Mouse (Mus musculus) intestine, embryonic 15.5 days (tissue): ENCODE data around the gene Utp3. TPM values are rescaled to one million over a fixed set of nuclear protein-coding genes. Genes with fewer than 3 reads are reported as not detected.
A peak's percentile ranks its signal among the peaks of the same experiment; 100 is the strongest.

ENCODE experiments used
- ATAC-seq: fragments of 200-750 bp; cut with Nextera tagmentation; 2 replicates; pipeline ENCODE4 v1.8.0; 2017; ENCODE audit warnings: moderate TSS enrichment, moderate library complexity
- H3K27ac ChIP-seq: fragments of 300-500 bp; sonication (generic); 2 replicates; pipeline ENCODE4 v1.5.1; 2015; ENCODE audit warnings: mild to moderate bottlenecking, inconsistent platforms
- H3K27me3 ChIP-seq: fragments of 300-500 bp; sonication (generic); replicated peaks from 2 replicates; pipeline ENCODE4 v1.6.1; 2015; ENCODE audit warnings: inconsistent platforms
- H3K36me3 ChIP-seq: fragments of 300-500 bp; sonication (generic); 2 replicates; pipeline ENCODE4 v1.6.1; 2015; ENCODE audit warnings: inconsistent platforms
- H3K4me1 ChIP-seq: fragments of 300-500 bp; sonication (generic); replicated peaks from 2 replicates; pipeline ENCODE4 v1.6.1; 2015; ENCODE audit warnings: inconsistent platforms
- H3K4me2 ChIP-seq: fragments of 300-500 bp; sonication (generic); replicated peaks from 2 replicates; pipeline ENCODE4 v1.6.1; 2015; ENCODE audit warnings: mild to moderate bottlenecking, inconsistent platforms
- H3K4me3 ChIP-seq: fragments of 300-500 bp; sonication (generic); replicated peaks from 2 replicates; pipeline ENCODE4 v1.5.1; 2015; ENCODE audit warnings: inconsistent platforms
- H3K9ac ChIP-seq: fragments of 300-500 bp; sonication (generic); 2 replicates; pipeline ENCODE4 v1.6.1; 2015; ENCODE audit warnings: inconsistent platforms
- H3K9me3 ChIP-seq: fragments of 300-500 bp; sonication (generic); 2 replicates; pipeline ENCODE4 v1.6.1; 2016; ENCODE audit warnings: inconsistent platforms
- WGBS: fragments of 180-500 bp; shearing (Covaris S2); methylation state at CpG from one replicate; pipeline ENCODE4 v1.1.7; 2015; 5-methylcytosine and 5-hydroxymethylcytosine counted together
- polyA plus RNA-seq: library from polyadenylated mRNA; unstranded; fragments of >200 nt; fragmentation: Nextera tagmentation; extraction: Ambion mirVana; gene quantifications from 2 replicates; pipeline ENCODE4 v1.2.1, GENCODE M21; 2015

Utp3 gene
- polyA plus RNA-seq, 1 experiment from 2014 or later = 59.4 TPM

GRCm38 (mm10) chr5:88558991-88559390 lies 4.7 kb downstream of the Utp3 start:
- Histone ChIP-seq H3K9me3 (no peaks in the 10 kb centered on the region), H3K27me3 (no peaks in the 10 kb centered on the region), H3K36me3 (no peaks in the 10 kb centered on the region), H3K4me2 (no peak overlapping the region), H3K27ac (no peak overlapping the region), H3K4me3 (no peak overlapping the region), H3K4me1 (peaks cover 17% of the 10 kb centered on the region), H3K9ac (no peak overlapping the region)
- WGBS = 15% methylated on average over 1 of the region's 1 CpGs
- no peak for ATAC-seq

GRCm38 (mm10) chr5:88561080-88561814 lies 7.0 kb downstream of the Utp3 start:
- H3K9me3 ChIP-seq = no peaks in the 10 kb centered on the region
- no peak overlapping the region for H3K9ac ChIP-seq
- H3K27ac ChIP-seq = no peak overlapping the region
- no peaks in the 10 kb centered on the region for H3K27me3 ChIP-seq
- H3K4me1 ChIP-seq = 0 out of 2 replicates have a peak, but pooled peaks cover 5% of the 10 kb centered on the region
- no peak overlapping the region for H3K4me2 ChIP-seq
- no peak overlapping the region for H3K4me3 ChIP-seq
- 86% methylated on average over 9 of the region's 9 CpGs for WGBS
- H3K36me3 ChIP-seq = no peaks in the 10 kb centered on the region
- no peak for ATAC-seq

GRCm38 (mm10) chr5:88562863-88563780 lies 8.9 kb downstream of the Utp3 start:
- Histone ChIP-seq H3K36me3 (no peaks in the 10 kb centered on the region), H3K9me3 (no peaks in the 10 kb centered on the region), H3K4me3 (no peak overlapping the region), H3K4me2 (no peak overlapping the region), H3K4me1 (0 out of 2 replicates have a peak, but pooled peaks cover 2% of the 10 kb centered on the region), H3K27me3 (no peaks in the 10 kb centered on the region), H3K9ac (no peak overlapping the region), H3K27ac (no peak overlapping the region)
- no peak for ATAC-seq
- 66% methylated on average over 8 of the region's 8 CpGs for WGBS

- Histone ChIP-seq H3K9ac (peak within 1 kb of the TSS; percentile 74), H3K4me2 (peak within 1 kb of the TSS; percentile 72), H3K4me3 (peak within 1 kb of the TSS; percentile 94), H3K36me3 (no peaks in the 10 kb centered on the region), H3K4me1 (0 out of 2 replicates have a peak, but pooled peaks cover 2% of the 10 kb centered on the region), H3K27ac (peak within 1 kb of the TSS; percentile 84), H3K9me3 (no peaks in the 10 kb centered on the region), H3K27me3 (no peaks in the 10 kb centered on the region)
- WGBS = under 1% methylated on average over 60 of the region's 71 CpGs
- ATAC-seq = peak; percentile 93
Observed at GRCm38 (mm10) chr5:88564501-88565147, 10.4 kb downstream of the Utp3 start, which contains the start of gene Rufy3. Gene Rufy3 (plus strand): TSS chr5:88565040.

GRCm38 (mm10) chr5:88565148-88566033 lies 11.1 kb downstream of the Utp3 start:
- Histone ChIP-seq H3K4me1 (0 out of 2 replicates have a peak, but pooled peaks cover 2% of the 10 kb centered on the region), H3K9ac (peak overlapping the region; percentile 74), H3K27ac (peak overlapping the region; percentile 84), H3K27me3 (no peaks in the 10 kb centered on the region), H3K4me3 (peak overlapping the region; percentile 94), H3K4me2 (peak overlapping the region; percentile 72), H3K9me3 (no peaks in the 10 kb centered on the region), H3K36me3 (no peaks in the 10 kb centered on the region)
- under 1% methylated on average over 74 of the region's 119 CpGs for WGBS
- ATAC-seq = peak; percentile 81

- peak overlapping the region; percentile 94 for H3K4me3 ChIP-seq
- H3K27me3 ChIP-seq = no peaks in the 10 kb centered on the region
- H3K9me3 ChIP-seq = no peaks in the 10 kb centered on the region
- H3K4me2 ChIP-seq = peak overlapping the region; percentile 72
- peak overlapping the region; percentile 74 for H3K9ac ChIP-seq
- peak overlapping the region; percentile 84 for H3K27ac ChIP-seq
- H3K4me1 ChIP-seq = 0 out of 2 replicates have a peak, but pooled peaks cover 2% of the 10 kb centered on the region
- peaks cover 3% of the 10 kb centered on the region; the same call in 1 of the 2 replicates for H3K36me3 ChIP-seq
- no peak for ATAC-seq
- WGBS = 6% methylated on average over 14 of the region's 14 CpGs
Observed at GRCm38 (mm10) chr5:88566034-88566841, 12.0 kb downstream of the Utp3 start.

- H3K9me3 ChIP-seq = no peaks in the 10 kb centered on the region
- no peaks in the 10 kb centered on the region for H3K27me3 ChIP-seq
- no peaks in the 10 kb centered on the region for H3K4me1 ChIP-seq
- 85% methylated on average over 3 of the region's 3 CpGs for WGBS
- ATAC-seq = no peak
- H3K9ac ChIP-seq = no peak overlapping the region
- peaks cover 3% of the 10 kb centered on the region; the same call in 1 of the 2 replicates for H3K36me3 ChIP-seq
- no peak overlapping the region for H3K4me2 ChIP-seq
- no peak overlapping the region for H3K27ac ChIP-seq
- no peak overlapping the region for H3K4me3 ChIP-seq
Observed at GRCm38 (mm10) chr5:88569541-88569940, 15.3 kb downstream of the Utp3 start.

GRCm38 (mm10) chr5:88574829-88575228 lies 20.6 kb downstream of the Utp3 start:
- H3K27ac ChIP-seq = no peak overlapping the region
- no peaks in the 10 kb centered on the region for H3K9me3 ChIP-seq
- H3K4me1 ChIP-seq = no peaks in the 10 kb centered on the region
- H3K4me2 ChIP-seq = no peak overlapping the region
- 75% methylated on average over 3 of the region's 3 CpGs for WGBS
- H3K27me3 ChIP-seq = no peaks in the 10 kb centered on the region
- no peak overlapping the region for H3K9ac ChIP-seq
- H3K36me3 ChIP-seq = peaks cover 3% of the 10 kb centered on the region; the same call in 1 of the 2 replicates
- no peak for ATAC-seq
- H3K4me3 ChIP-seq = no peak overlapping the region

- no peaks in the 10 kb centered on the region for H3K27me3 ChIP-seq
- ATAC-seq = peak; percentile 97
- no peak overlapping the region for H3K4me2 ChIP-seq
- peaks cover 1% of the 10 kb centered on the region; the same call in 1 of the 2 replicates for H3K36me3 ChIP-seq
- WGBS = 49% methylated on average over 3 of the region's 3 CpGs
- H3K9ac ChIP-seq = no peak overlapping the region
- no peaks in the 10 kb centered on the region for H3K4me1 ChIP-seq
- no peaks in the 10 kb centered on the region for H3K9me3 ChIP-seq
- peak overlapping the region; percentile 68 for H3K27ac ChIP-seq
- no peak overlapping the region for H3K4me3 ChIP-seq
Observed at GRCm38 (mm10) chr5:88575506-88576338, 21.5 kb downstream of the Utp3 start.

GRCm38 (mm10) chr5:88580681-88581080 lies 26.4 kb downstream of the Utp3 start:
- no peak for ATAC-seq
- Histone ChIP-seq H3K9me3 (no peaks in the 10 kb centered on the region), H3K4me1 (peaks cover 4% of the 10 kb centered on the region; the same call in 1 of the 2 replicates), H3K27me3 (no peaks in the 10 kb centered on the region), H3K4me3 (no peak overlapping the region), H3K27ac (no peak overlapping the region), H3K36me3 (no peaks in the 10 kb centered on the region), H3K4me2 (no peak overlapping the region), H3K9ac (no peak overlapping the region)
- 65% methylated on average over 10 of the region's 10 CpGs for WGBS
